Mouse (Mus musculus) retina, postnatal 1 day (tissue): ENCODE results near the gene Spag5.

ENCODE experiments used
- DNase-seq: peaks from one replicate; pipeline ENCODE4 v3.0.0-alpha.2; 2012

Gene Spag5

DNA sequence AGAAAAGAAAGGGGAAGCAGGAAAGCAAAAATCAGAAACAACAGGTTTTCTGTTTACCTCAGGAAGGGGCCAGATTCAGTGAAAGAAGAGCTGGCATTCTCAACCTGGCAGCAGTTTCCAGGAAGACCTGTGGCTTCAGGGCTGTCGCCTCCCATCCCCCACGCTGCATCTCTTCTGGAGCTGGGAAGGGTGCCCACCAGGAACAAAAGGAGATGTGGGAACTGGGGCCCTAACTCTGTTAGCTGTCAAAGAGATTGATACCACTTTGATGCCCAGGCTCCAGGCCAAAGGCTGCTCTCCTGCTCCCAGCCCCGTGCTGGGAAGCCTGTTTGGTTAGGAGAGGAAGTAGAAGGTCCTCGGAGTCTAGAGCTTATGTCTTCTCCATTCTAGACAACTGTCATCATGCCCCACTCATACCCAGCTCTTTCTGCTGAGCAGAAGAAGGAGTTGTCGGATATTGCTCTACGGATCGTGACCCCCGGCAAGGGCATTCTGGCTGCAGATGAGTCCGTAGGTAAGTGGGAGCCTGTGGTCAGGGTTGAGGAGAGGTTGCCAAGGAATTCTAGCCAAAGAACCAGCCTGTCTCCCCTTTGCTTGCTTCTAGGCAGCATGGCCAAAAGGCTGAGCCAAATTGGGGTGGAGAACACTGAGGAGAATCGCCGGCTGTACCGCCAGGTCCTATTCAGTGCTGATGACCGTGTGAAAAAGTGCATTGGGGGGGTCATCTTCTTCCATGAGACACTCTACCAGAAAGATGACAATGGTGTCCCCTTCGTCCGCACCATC lies 22.9 kb downstream of the Spag5 start:
- DNase-seq = no peak

DNA sequence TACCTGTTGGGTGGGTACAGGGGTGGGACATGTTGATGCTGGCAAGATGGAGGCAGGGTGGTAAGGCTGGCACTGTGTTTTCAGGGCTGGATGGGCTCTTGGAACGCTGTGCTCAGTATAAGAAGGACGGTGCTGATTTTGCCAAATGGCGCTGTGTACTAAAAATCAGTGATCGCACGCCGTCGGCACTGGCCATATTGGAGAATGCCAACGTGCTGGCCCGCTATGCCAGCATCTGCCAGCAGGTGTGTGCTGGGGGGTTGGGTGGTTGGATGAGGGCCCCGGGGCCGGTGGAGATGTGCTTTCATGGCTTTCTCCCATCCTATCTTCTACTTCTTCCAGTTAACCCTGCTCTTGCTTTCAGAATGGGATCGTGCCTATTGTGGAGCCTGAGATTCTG lies 23.6 kb downstream of the Spag5 start:
- DNase-seq = no peak

DNA sequence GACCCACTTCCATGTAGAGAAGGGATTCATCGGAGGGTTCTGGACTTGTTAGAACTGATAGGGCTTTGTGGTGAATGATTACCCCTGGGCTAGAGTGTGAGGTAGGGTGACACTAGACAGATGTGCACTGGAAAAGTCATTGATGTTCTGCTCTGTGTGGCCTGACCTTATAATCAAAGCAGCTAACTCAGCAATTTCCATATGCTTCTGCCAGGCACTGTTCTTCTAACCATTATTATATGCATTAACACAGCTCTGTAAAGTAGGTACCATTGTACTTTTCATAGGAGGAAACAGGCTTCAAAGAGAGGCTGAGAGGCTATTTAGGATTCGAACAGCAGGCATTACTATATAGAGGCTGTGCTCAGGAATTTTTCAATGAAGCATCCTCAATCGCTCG lies 25.9 kb downstream of the Spag5 start:
- DNase-seq = no peak

DNA sequence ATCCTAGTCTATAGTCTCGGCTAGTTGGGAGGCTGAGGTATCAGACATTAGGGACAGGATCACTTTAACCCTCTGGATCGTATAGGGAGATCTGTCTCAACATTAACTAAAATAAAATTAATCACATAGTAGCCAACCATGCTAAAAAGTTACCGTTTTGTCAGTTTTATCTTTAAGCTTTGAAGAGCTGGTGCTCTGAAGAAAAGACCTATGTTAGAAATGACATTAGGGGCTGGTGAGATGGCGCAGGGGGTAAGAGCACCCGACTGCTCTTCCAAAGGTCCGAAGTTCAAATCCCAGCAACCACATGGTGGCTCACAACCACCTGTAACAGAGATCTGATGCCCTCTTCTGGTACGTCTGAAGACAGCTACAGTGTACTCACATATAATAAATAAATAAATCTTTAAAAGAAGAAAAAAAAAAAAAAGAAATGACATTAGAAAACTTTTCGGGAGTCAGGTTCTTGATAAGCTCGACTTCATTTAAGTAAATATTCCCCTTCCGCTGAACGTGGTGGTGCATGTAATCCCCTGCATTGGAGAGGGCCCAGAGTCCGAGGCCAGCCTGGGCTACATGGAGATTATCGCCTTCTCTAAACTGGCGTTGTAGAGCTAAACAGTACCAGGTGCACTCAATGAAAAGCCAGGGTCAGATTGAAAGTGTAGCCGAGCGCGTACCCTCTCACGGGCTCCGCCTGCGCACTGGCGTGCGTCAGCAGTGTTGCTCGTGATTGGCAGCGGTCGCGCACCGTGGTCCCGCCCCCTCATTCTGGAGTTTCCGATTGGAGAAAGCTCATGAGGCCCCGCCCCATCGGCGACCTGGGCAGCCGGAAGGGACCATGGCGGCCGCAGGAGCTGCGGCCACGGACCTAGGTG lies 26.5 kb downstream of the Spag5 start, which contains the start of gene Pigs:
Gene Pigs (plus strand): TSS at position 782 of the 878 bp plus-strand sequence.
- DNase-seq = peak; percentile 96

DNA sequence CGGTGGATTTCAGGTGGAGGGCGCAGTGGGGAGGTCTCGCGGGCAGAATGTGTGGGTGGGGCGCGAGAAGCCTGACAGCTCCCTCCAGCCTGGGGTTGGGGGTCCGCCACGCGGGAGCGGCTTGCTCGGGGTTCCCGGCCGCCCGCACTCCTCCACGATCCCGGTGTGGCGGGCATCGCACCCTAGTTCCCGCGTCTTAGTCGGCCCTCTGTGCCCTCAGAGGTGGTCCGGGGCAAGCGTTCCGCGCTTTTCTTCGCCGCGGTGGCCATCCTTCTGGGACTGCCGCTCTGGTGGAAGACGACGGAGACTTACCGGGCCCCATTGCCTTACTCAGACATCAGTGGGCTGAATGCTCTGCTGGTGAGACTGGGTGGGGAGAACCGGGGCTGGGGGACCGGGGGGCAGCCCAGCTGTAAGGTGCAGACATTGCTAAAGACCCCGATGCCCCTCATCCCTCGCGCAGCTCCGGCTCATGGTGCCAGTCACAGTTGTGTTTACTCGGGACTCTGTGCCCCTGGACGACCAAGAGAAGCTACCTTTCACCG lies 27.3 kb downstream of the Spag5 start:
- DNase-seq = no peak

DNA sequence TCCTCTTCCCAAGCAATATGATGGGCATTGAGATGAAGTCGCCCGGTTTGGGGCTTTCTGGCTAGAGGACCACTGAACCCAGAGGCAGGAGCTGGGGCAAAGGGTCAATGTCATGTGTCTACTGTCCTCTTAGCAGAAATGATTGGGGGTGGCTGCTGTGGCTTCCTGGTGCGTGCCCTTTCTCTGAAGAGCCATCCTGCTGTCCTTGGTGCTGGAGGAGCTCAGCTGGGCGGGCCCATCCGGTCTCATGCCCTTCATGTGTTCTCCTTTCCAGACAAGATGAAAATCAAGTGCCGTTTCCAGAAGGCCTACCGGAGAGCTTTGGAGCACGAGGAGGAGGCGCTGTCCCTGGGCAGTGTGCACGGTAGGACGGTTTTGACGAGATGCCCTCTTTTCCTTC lies 31.3 kb downstream of the Spag5 start:
- no peak for DNase-seq

DNA sequence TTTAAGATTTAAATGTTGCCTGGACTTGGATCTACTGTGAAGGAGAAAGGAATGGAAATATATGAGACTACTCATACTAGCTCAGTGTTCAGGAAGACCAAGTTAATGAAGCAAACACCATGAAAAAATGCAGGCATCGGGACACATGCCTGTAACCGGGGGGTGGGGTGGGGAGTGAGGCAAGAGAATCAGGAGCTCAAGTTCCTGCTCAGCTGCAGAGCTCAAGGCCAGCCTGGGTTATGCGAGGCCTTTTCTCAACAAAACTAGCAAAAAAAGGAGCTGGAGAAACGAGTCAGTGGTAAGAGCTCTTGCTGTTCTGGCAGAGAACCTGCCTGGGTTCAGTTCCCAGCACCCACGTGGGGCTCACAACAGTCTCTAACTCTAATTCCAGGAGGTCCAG lies 32.7 kb downstream of the Spag5 start:
- no peak for DNase-seq

DNA sequence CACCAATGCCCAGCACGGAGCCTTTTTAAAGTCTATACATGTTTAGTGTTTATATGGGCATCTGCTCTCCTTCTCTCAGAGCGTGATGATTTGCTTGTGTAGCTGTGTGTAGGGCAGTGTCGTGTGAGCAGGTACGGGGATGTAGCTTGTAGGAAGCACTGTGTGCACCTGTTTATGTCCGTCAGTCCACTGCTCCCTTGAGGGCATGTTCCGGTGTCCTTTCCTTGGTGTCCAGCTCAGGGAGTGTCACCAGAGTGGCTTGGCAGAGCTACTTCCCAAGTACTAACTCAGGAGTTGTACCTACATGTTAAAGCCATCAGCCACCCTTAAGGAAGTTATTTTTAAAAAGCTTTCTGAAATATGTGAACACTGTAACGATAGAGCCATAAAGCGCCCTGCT lies 35.7 kb downstream of the Spag5 start:
- DNase-seq = no peak

DNA sequence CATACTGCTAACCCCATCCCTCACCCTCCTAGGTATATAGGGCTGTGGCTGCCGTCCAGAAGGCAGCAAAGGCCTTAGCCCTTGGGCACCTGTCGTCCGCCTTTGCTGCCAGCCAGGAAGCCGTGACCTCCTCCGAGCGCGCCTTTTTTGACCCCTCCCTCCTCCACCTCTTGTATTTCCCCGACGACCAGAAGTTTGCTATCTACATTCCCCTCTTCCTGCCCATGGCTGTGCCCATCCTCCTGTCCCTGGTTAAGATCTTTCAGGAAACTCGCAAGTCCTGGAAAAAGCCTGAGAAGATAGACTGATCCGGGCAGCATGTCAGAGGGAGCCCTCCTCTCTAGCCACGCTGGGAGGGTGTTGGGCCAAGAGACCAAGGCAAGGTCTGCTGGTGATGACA lies 40.4 kb downstream of the Spag5 start:
- no peak for DNase-seq

DNA sequence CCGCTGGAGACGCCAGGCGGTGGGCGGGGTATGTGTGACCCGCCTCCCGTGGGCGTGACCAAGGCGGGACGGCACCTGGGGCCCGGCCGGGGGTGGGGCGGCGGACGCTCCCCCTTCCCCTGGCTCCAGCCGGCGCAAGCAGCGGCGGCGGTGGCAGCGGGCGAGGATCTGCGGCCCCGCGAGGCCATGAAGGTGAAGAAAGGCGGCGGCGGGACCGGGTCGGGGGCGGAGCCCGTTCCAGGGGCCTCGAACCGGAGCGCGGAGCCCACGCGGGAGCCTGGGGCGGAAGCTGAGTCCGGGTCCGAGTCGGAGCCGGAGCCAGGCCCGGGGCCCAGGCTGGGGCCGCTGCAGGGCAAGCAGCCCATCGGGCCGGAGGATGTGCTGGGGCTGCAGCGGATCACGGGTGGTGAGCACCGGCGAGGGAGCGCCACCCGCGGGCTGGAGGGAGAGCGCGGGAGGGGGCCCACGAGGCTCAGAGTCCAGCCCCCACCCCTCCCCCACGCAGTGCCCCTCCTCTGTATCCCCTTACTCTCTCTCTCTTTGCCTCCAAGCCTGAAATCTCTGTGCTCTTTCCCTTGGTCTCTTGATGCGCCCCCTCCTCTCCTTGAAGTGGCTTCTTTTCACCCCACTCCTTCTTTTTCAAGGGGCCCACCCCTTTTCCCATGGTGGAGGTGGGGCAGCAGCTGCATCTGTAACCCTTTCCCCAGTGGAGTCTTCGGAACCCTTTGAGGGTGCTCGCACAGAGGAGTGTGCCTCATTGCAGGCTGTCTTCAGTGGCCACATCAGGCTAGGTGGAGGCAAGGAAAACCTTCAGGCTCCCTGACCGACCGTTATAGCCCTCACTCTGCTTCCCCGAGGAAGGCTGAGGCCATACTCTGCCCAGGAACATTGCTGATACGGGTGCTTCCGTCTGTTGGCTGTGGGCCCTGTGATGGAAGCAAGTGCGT lies 42.3 kb downstream of the Spag5 start, which contains the start of gene Unc119:
Gene Unc119 (plus strand): TSS at position 102 of the 947 bp plus-strand sequence.
- peak; percentile 83 for DNase-seq

DNA sequence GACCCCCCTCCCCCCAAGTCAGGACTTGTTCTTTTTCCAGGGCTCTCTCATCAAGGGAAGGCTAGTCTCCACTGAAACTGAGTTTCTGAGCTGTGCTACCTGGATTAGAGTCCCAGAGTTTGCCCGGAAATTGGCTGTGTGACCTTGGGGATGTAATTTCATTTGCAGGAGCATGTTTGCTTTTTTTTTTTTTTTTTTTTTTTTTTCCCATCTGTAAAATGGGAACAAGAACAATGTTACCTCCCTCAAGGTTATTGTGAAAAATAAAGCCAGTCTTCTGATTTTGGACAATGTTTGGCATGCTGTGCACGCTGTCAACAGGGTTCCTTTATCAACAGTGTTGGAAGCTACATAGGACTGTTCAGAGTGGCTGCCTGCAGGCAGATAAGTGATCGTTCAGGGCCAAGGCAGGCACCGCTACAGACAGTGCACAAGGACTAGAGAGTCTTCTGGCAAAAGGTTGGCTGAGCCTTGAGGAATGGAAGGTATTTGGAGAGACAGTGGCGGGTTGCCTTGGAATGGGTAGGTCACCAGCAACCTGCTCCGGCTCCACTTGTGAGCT lies 43.1 kb downstream of the Spag5 start:
- DNase-seq = no peak

DNA sequence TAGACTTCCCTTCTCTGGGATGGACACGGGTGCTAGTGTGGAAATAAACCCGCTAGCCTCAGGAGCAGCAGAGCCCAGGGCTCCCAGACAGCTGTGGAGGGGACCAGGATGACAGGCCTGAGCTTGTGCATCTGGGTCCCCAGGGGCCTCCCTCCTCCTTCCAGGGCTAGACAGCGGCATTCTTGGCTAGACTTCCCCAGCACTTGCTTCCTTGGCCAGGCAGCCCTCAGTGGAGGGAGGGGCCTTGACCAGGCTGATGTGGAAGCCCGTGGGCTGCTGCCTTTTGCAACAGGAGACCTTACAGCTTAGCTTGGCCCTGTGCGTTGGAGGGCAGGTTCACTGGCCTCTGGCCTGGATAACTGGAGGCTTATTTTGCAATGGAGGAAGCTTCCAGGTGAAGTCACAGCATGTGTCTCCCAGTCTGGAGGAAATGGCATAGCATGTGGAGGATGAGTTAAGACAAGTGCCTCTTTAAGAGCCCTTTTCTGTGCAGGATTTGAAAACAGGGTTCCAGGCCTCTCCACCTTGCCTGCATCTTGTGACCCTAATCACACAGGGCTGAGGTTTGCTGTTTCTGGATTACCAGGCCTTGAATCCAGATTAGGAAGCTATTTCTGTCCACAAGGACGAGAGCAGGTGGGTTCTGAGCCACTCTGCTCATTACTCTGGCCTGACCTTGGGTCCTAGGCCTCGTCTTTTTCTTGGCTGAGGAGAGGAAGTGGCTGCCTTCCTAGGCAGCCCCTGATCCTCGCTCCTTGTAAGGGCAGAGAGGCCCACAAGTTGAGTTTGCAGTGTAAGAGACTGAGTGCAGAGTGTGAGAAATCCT lies 43.8 kb downstream of the Spag5 start:
- peak; percentile 67 for DNase-seq

DNA sequence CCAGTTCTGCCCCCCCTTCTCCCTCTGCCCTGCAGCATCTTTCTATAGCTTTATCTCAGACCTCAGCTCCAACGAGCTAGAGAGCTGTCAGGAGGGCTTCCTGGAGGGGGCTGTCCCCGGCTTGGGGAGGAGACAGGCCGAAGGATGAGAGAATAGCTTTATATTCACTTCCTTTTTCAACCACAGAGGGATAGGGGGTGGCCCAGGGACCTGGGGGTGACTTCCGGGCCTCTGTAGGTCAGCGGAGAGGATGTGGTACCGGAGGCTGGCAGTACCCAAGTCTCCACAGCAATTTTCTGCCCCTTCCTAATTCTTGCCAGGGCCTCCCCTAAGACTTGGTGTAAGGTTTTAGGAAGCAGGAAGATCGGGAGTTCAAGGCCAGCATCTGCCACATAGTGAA lies 44.5 kb downstream of the Spag5 start:
- DNase-seq = no peak

DNA sequence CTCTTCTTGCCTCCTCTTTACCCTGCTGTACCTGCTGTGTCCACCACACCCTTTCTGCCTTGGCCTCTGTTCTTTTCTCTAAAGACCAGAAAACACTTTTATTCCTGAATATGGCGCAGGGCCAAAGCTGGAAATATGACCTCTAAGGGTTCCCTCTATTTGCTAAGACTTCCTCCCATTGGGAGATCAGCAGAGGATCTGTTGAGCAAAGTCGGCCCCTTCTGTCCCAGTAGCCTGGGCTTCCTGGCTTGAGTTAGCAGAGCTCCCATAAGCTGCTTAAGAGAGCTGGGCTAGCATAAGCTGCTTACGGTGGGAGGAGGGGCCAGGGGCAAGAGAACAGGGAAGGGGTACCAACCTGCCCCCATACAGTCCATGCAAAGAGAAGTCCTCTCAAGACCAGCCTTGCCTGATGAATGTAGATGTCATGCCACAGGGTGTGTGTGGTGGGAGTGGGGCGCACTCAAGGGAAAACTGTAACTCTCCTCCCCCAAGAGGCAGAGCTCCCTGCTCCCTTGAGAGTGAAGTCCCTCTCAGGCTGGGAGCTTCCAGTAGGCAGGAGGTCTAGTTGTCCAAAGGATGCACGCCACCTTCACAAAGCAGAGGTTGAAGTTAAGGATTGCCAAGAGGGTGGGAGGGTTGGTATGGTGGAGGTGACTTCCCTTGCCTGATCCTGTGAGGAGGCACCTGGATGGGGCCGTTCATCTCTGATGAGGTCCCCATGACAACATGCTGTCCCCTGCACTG lies 45.2 kb downstream of the Spag5 start:
- peak; percentile 88 for DNase-seq

DNA sequence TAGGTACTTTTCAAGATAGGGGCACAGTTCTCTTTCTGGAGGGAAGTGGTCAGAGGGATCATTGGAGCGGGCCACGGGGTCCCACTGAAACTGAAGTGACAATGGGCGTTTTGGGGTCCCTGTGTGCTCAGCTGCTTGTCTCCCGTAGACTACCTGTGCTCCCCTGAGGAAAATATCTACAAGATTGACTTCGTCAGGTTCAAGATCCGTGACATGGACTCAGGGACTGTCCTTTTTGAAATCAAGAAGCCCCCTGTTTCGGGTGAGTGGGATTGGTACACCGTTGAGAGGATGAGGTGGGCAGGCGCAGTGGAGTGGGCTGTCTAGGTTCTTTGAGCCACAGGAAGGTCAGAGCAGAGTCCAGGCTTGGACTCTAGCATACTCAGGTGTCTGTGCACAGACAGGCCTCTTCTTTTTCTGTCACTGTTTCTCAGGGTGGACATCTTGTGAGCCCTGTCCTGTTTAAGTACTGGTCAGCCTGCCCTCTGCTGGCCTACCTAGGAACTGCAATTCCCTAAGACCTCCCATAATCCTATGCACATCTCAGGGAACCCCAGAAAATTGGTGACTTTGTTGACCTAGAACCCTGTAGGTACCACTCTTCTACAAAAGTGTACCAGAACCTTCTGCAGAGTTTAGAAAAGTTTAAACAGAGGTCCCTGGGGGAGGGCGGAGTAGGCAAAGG lies 45.9 kb downstream of the Spag5 start:
- peak; percentile 90 for DNase-seq

DNA sequence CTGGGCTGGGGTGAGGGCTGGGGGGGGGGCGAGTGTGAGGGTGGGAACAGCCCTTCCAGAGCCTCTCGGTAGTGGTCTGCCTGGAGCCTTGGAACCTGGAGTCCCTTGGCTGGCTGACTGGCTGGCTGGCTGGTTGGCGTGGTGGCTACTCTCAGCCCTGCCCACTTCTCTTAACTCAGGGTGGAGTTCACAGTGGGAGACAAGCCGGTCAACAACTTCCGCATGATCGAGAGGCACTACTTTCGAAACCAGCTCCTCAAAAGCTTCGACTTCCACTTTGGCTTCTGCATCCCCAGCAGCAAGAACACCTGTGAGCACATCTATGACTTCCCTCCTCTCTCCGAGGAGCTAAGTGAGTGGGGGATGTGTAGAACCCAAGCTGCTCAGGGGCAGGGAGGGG lies 46.6 kb downstream of the Spag5 start:
- DNase-seq = no peak

DNA sequence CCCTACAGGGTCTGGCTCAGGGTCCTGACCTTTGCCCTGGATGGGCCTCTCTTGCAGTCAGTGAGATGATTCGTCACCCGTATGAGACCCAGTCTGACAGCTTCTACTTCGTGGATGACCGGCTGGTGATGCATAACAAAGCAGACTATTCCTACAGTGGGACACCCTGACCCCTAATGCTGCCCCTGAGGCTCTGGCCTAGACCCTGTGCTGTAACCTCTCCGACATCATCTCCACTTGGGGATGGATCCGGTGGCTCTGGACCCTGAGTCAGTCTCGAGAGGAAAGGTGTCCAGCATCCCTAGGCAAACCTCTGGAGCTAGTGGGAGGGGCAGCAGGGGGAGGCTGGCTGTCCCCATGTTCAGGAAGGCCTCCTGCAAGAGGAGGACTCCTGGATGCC lies 47.1 kb downstream of the Spag5 start:
- DNase-seq = no peak

DNA sequence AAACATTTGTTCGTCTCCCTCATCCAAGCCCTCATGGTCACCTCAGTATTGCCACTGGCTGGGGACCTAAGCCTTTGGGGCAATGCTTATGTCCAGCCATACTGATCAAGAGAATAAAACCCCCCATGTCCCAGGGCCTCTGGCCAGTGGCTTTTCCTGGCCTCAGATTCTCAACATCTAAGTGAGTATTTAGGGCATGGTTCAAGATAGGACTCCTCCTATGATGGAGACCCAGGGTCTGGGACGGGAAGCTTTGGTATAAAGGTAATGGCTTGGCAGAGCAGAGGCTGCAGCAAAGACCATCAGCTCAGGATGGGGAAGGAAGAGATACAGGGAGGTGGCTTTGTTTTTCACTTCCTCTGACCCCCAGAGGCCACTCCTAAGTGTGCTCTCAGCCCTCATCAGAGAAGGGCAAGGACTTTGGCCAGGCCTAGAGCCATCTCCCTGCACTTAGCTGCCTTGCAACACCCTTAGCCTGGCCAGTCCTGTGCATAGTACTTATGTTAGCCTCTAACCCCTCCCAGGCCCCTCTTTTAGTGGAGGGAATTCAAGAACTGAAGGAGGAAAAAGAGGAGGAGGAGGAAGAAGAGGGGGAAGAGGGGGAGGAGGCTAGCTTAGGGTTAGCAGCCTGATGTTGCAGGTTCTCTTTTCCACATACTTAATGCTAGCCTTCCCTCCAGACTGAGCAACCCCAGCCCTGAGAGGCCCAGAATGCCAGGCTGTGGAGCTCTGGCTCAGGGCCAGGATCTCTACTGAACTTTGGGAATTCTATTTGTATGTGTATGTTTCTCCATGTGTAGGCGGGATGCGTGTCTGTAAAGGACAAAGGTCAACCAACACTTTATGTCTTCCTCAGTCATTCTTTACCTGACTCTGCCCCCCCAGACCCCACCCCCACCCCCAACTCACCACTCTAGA lies 48.4 kb downstream of the Spag5 start:
- no peak for DNase-seq

DNA sequence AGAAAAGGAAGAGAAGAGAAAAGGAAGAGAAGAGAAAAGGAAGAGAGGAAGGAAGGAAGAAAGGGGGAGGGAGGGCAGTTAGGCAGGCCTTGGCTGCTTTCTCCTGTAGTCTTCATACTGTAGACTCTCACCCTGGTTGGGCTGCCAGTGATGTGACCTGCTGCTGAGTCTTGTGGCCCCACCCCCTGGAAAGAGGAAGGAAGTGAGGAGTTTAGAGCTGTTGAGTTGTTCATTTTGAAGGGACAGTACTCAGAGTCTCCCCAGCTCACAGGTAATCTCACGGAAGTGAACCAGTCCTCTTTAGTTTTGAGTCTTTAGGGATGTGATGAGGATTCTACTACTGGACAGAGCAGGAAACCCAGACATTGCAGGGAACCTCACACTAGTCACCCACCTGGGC lies 51.8 kb downstream of the Spag5 start:
- no peak for DNase-seq
